Mouse (Mus musculus) cerebellum, postnatal 25 days (tissue): ENCODE results near the gene Taok1.

ENCODE experiments used
- DNase-seq, 2 experiments: peaks; one replicate each; pipeline ENCODE4 v3.0.0; 2021; ENCODE audit warnings: mixed read lengths in 2 of 2

Gene Taok1

DNA sequence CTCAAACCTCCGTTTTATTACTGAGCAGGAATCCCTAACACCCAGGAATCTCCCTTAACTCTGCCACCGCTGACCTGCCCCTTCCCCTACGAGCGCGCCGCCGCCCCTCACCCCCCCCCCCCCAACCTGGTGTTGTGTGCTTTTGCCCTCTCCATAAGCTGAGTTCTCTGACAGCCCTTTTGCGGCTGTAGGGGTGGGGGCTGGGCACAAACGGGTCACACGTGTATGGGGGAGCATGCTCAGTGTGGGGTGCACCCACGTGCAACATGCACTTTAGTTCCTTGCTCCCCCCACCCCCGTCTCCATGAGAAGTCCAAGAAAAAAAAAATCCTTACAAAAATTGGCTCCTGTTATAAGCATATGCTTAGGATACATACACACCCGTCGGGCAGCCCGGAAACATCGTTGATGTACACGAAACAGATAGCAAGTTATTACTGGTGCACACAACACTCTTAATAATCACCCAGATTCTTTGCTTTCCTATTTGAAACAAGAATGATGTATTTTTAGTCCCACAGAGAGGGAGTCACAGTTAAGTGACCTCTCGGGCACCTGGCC, 115.2 kb downstream of the Taok1 start:
- peak; percentile 40 to 70 for DNase-seq

DNA sequence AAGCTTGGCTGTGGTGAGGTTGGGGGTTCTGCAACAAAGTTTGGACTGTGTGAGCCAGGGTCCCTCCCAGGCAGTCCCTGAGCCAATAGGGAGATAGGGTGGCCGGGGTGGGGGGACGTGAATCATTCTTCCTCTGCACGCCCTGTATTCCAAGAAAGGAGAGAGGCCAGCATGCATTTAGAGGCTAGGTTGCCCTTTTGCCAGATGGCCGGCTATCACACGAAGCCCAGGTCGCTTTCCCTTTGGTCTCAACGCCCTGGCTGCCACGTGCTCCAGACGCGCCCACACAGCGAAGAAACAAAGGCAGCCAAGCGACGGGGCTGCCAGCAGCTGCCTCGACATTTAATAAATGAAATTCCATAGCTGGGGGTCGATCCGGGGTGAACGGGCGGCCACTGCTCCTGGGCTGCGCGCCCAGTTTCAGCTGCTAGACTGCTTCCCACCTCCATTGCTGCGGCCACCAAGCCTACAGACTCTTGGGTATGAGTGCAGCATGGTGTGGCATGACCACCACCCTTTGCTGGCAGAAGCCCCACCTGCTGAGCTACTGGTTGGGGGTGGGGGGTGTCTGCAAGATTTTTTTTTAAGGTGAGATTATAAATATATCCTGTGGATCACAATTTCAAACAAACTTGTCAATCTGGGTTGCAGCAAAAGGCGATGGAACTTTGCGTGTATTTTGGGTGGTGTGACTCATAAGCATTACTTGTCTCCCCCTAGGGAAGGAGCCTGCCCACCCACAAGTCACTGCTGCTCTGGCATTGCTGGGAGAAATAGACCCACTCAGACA, 115.9 kb downstream of the Taok1 start:
- peak; percentile 70 to 72 for DNase-seq

DNA sequence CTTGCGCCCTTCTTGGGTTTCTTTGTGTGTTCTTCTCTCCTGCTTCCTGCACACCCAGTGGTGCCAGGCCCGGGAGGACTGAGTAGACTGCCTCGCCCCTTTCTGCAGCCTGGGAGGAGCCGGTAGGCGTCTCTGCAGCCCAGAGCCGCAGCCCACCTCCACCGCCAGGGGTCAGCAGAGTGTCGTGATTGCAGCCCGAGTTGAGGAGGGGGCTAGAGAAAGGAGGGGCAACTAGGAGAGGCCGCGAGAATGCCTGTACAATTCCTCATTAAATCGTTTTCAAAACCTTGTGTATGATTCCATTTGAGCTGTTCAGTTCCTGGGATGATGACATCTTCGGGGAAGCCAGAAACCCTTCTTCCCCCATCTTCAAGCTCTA, 116.5 kb downstream of the Taok1 start:
- DNase-seq = peak; percentile 89 to 94

GRCm38 (mm10) chr11:77490451-77490850, 117.2 kb downstream of the Taok1 start:
- DNase-seq = peak in 1 of 2 experiments; percentile 17

DNA sequence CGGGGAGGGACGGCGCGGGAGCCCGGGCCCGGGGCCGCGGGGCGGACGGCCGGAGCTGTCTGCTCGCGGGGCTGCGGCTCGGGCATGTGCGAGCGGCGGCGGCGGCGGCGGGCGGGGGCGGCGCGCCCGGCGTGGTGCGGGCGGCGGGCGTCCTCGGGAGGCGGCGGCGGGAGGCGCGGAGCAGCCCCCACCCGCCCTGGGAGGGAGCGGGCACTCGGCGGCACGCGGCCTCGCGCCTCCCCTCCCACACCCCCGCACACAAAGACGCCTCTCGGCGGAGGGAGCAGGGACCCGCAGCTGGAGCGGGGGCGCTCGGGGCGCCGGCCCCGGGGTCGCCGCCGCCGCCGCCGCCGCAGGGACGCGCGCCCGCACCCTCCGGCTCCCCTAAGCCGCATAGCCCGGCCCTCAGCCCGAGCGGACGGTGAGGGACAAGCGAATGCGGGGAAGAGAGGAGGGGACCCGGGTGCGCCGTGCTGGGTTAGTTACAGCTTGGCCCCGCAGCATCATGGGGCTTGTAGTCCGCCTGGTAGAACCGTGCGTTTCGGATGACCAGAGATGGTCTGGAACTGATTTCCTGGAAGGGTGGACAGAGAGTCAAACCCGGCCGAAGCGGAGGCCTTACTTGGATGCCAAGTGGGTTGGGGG, 117.9 kb downstream of the Taok1 start, which contains the start of gene Ankrd13b:
TSS of gene Ankrd13b (minus strand) at position 88 of the 645 bp plus-strand sequence.
- peak; percentile 89 to 91 for DNase-seq

- DNase-seq = peak in 1 of 2 experiments; percentile 42
Measured at GRCm38 (mm10) chr11:77488771-77489581, 118.6 kb downstream of the Taok1 start.

- peak; percentile 74 to 81 for DNase-seq
Measured at GRCm38 (mm10) chr11:77486798-77487197, 120.8 kb downstream of the Taok1 start.

GRCm38 (mm10) chr11:77485229-77485628, 122.4 kb downstream of the Taok1 start:
- peak in 1 of 2 experiments; percentile 20 for DNase-seq

DNA sequence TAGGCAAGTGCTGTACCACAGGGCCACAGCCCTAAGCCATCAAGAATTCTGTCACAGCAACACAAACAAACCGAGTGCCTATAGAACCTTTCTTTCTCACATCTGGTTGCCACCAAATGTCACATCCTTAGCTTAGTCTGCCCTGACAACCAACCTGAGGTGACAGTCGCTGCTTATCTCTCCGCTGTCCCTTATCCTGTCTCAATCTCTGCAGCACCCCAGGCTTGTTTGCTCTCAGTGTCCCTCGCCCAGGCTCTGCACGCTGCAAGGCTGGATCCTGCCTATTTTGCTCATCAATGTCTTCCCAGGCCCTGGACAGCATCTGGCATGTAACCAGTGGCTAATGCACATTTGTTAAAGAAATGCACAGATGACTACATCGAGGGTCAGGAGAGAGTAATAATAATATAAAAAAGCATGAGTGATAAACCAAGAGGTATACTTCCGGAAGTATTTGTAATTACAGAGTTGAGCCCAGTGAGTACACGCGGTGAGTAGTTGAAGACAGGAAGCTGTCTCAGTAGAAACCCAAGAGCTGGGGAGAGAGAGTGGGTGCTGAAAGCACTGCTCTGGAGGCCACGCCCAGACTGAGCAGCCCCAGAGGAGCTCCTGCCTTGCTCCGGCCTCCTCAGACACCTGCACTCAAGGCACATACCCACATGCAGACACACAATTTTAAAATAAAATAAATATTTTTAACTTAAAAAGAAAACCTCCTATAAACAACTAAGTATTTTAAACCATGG, 123.9 kb downstream of the Taok1 start:
- DNase-seq = no peak

DNA sequence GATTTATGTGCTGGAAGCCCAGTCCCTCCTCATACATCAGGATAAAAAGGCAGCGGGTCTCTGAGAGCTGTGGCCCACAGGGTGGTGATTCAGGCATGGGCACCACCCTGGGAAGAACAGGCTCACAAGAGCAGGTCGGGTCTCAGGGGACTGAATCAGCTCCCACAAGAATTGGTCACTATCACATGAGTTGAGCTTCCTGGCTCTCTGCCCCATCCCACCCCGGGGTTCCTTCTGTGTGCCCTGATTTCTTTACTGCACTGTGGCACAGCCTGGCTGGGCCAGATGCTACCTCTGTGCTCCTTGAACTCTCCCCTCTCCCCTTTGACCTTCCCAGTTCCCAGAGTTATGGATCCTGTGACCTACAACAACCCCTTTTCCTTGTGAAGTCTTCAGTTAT, 124.6 kb downstream of the Taok1 start:
- peak; percentile 40 to 60 for DNase-seq
